Mouse (Mus musculus) myocyte (in vitro differentiated cells): ENCODE data around the gene Glyat. TPM values are rescaled to one million over a fixed set of nuclear protein-coding genes. Genes with fewer than 3 reads are reported as not detected.

Source experiments
- H3K27me3 ChIP-seq: one replicate; pipeline ENCODE4 v1.6.1; 2011; ENCODE audit not compliant: control insufficient read depth, insufficient read depth, insufficient read length
- H3K36me3 ChIP-seq: one replicate; pipeline ENCODE4 v1.6.1; 2011; ENCODE audit not compliant: control insufficient read depth, insufficient read depth
- H3K4me2 ChIP-seq: one replicate; pipeline ENCODE4 v1.6.1; 2011; ENCODE audit warnings: low read depth, control low read depth
- H3K4me3 ChIP-seq: one replicate; pipeline ENCODE4 v1.5.1; 2011; ENCODE audit warnings: mild to moderate bottlenecking, control low read depth, moderate library complexity
- H3K79me2 ChIP-seq: one replicate; pipeline ENCODE4 v1.6.1; 2011; ENCODE audit not compliant: control insufficient read depth, insufficient read depth
- H3ac ChIP-seq: one replicate; pipeline ENCODE4 v1.6.1; 2011; ENCODE audit not compliant: control insufficient read depth, insufficient read length
- CEBPB ChIP-seq: IDR thresholded peaks from 2 replicates; pipeline ENCODE4 v1.6.1; 2011; ENCODE audit warnings: mild to moderate bottlenecking, moderate library complexity; ENCODE audit not compliant: poor library complexity, insufficient read depth, severe bottlenecking
- E2F4 ChIP-seq: IDR thresholded peaks from one replicate; pipeline ENCODE4 v1.6.1; 2011; ENCODE audit warnings: mild to moderate bottlenecking, control low read depth, moderate library complexity; ENCODE audit not compliant: insufficient read depth
- MAX ChIP-seq: IDR thresholded peaks from one replicate; pipeline ENCODE4 v1.6.1; 2011; ENCODE audit warnings: low read depth, mild to moderate bottlenecking, control low read depth
- MYOD1 ChIP-seq, 3 experiments: IDR thresholded peaks; one replicate each; pipeline ENCODE4 v1.6.1; 2011; ENCODE audit warnings: control low read depth in 2 of 3, low read depth in 2 of 3, mild to moderate bottlenecking in 2 of 3, moderate library complexity in 1 of 3; ENCODE audit not compliant: insufficient read length in 2 of 3, control insufficient read depth in 1 of 3
- MYOG ChIP-seq, 3 experiments: IDR thresholded peaks; one replicate each; pipeline ENCODE4 v1.6.1; 2011; ENCODE audit warnings: control low read depth in 2 of 3, low read depth in 2 of 3, mild to moderate bottlenecking in 2 of 3; ENCODE audit not compliant: insufficient read length in 2 of 3, control insufficient read depth in 1 of 3, insufficient read depth in 1 of 3
- POLR2A ChIP-seq: IDR thresholded peaks from one replicate; pipeline ENCODE4 v1.6.1; 2011; ENCODE audit warnings: low read depth, mild to moderate bottlenecking, control low read depth, moderate library complexity; ENCODE audit not compliant: insufficient read length
- POLR2AphosphoS2 ChIP-seq: IDR thresholded peaks from one replicate; pipeline ENCODE4 v1.6.1; 2011; ENCODE audit warnings: low read depth, control low read depth; ENCODE audit not compliant: insufficient read length
- REST ChIP-seq: IDR thresholded peaks from one replicate; pipeline ENCODE4 v1.6.1; 2011; ENCODE audit warnings: mild to moderate bottlenecking, control low read depth, moderate library complexity; ENCODE audit not compliant: insufficient read depth, insufficient read length
- SRF ChIP-seq: IDR thresholded peaks from one replicate; pipeline ENCODE4 v1.6.1; 2011; ENCODE audit warnings: low read depth; ENCODE audit not compliant: control insufficient read depth, insufficient read length
- TCF12 ChIP-seq: IDR thresholded peaks from one replicate; pipeline ENCODE4 v1.6.1; 2011; ENCODE audit warnings: mild to moderate bottlenecking, control low read depth; ENCODE audit not compliant: poor library complexity, insufficient read depth, severe bottlenecking
- TCF3 ChIP-seq: IDR thresholded peaks from one replicate; pipeline ENCODE4 v1.6.1; 2011; ENCODE audit warnings: low read depth, control low read depth; ENCODE audit not compliant: insufficient read length
- USF1 ChIP-seq: IDR thresholded peaks from one replicate; pipeline ENCODE4 v1.6.1; 2011; ENCODE audit warnings: low read depth, mild to moderate bottlenecking, control low read depth, moderate library complexity
- polyA plus RNA-seq: library from polyadenylated mRNA; unstranded; fragments of >200 nt; fragmentation: generic; extraction: Trizol; gene quantifications from one replicate; pipeline ENCODE4 v1.2.1, GENCODE M21; 2012; ENCODE audit warnings: missing spikeins

Glyat gene
- not detected for polyA plus RNA-seq

GRCm38 (mm10) chr19:12633176-12633575 lies at the start of gene Glyat:
TSS of gene Glyat (plus strand) at chr19:12633308.
- TF ChIP-seq USF1 (no peak), E2F4 (no peak), SRF (no peak), CEBPB (no peak), MYOG (IDR thresholded peaks at IDR 0.05; ENCODE audit: control insufficient read depth in 1 of 3, insufficient read depth in 1 of 3, insufficient read length in 2 of 3, low read depth in 2 of 3) (no peak), POLR2AphosphoS2 (no peak), REST (no peak), MAX (no peak)
- Histone ChIP-seq H3K4me3 (no peak within 1 kb of the TSS), H3K4me2 (no peak within 1 kb of the TSS), H3K27me3 (no peaks in the 10 kb centered on the region), H3K79me2 (no peaks in the 10 kb centered on the region), H3K36me3 (no peaks in the 10 kb centered on the region), H3ac (no peak within 1 kb of the TSS)

- Histone ChIP-seq H3K36me3 (peaks cover 4% of the 10 kb centered on the region), H3K27me3 (no peaks in the 10 kb centered on the region), H3K79me2 (peaks cover 32% of the 10 kb centered on the region), H3K4me3 (no peak overlapping the region), H3ac (no peak overlapping the region), H3K4me2 (no peak overlapping the region)
- TF ChIP-seq MYOD1 (IDR thresholded peaks at IDR 0.05; ENCODE audit: control insufficient read depth in 1 of 3, insufficient read length in 2 of 3, low read depth in 2 of 3) = no peak
- TF ChIP-seq E2F4 = no peak
- no peak for TF ChIP-seq MYOG (IDR thresholded peaks at IDR 0.05; ENCODE audit: control insufficient read depth in 1 of 3, insufficient read depth in 1 of 3, insufficient read length in 2 of 3, low read depth in 2 of 3)
- no peak for TF ChIP-seq REST
- TF ChIP-seq MAX = no peak
- TF ChIP-seq TCF12 = no peak
- TF ChIP-seq CEBPB = no peak
- TF ChIP-seq TCF3 = no peak
- TF ChIP-seq POLR2AphosphoS2 = no peak
- no peak for TF ChIP-seq POLR2A
- no peak for TF ChIP-seq SRF
- TF ChIP-seq USF1 = no peak
Observed at GRCm38 (mm10) chr19:12585310-12585709, 47.8 kb upstream of the Glyat start.

DNA sequence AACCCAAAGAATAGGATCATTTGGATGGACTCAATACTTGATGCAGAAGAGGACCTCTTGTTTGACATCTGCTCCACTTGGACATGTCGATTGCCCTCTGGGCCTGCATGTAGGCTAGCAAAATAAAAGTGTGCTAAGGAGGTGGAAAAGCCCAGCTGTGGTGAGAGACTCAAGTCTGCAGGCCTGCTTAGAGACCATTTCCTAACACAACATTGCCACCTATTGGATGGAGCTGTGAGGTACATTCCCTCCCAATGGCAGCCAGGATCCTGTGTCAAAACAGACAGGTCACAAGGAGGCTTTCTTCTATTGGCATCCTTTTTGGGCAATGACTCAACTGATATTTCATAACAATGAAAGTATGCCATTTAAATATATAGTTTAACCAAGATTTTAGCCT lies 41.2 kb upstream of the Glyat start:
- no peak overlapping the region for H3ac ChIP-seq
- H3K4me2 ChIP-seq = no peak overlapping the region
- H3K36me3 ChIP-seq = no peaks in the 10 kb centered on the region
- H3K27me3 ChIP-seq = no peaks in the 10 kb centered on the region
- no peak for TF ChIP-seq REST
- TF ChIP-seq MAX = no peak
- TF ChIP-seq TCF12 = no peak
- no peak for TF ChIP-seq MYOG (IDR thresholded peaks at IDR 0.05; ENCODE audit: control insufficient read depth in 1 of 3, insufficient read depth in 1 of 3, insufficient read length in 2 of 3, low read depth in 2 of 3)
- TF ChIP-seq USF1 = no peak
- TF ChIP-seq CEBPB = no peak
- TF ChIP-seq TCF3 = no peak
- TF ChIP-seq SRF = no peak
- no peak for TF ChIP-seq POLR2A
- no peak for TF ChIP-seq POLR2AphosphoS2
- H3K79me2 ChIP-seq = no peaks in the 10 kb centered on the region
- no peak overlapping the region for H3K4me3 ChIP-seq

GRCm38 (mm10) chr19:12595135-12595529 lies 38.0 kb upstream of the Glyat start:
- no peak overlapping the region for H3K4me2 ChIP-seq
- peak overlapping the region; percentile 33 for H3K4me3 ChIP-seq
- no peak for TF ChIP-seq SRF
- no peak for TF ChIP-seq CEBPB
- no peak for TF ChIP-seq POLR2AphosphoS2
- TF ChIP-seq POLR2A = no peak
- TF ChIP-seq USF1 = no peak
- TF ChIP-seq REST = no peak
- no peak for TF ChIP-seq MAX
- TF ChIP-seq E2F4 = no peak
- H3ac ChIP-seq = peak overlapping the region; percentile 64
- no peaks in the 10 kb centered on the region for H3K36me3 ChIP-seq
- H3K79me2 ChIP-seq = no peaks in the 10 kb centered on the region
- no peaks in the 10 kb centered on the region for H3K27me3 ChIP-seq

GRCm38 (mm10) chr19:12595530-12596289 lies 37.4 kb upstream of the Glyat start:
- Histone ChIP-seq H3K36me3 (no peaks in the 10 kb centered on the region), H3K4me3 (peak overlapping the region; percentile 33), H3K27me3 (no peaks in the 10 kb centered on the region), H3ac (peak overlapping the region; percentile 64), H3K79me2 (no peaks in the 10 kb centered on the region), H3K4me2 (peak overlapping the region; percentile 77)
- no peak for TF ChIP-seq TCF12
- TF ChIP-seq CEBPB = no peak
- TF ChIP-seq SRF = no peak
- no peak for TF ChIP-seq MYOD1 (IDR thresholded peaks at IDR 0.05; ENCODE audit: control insufficient read depth in 1 of 3, insufficient read length in 2 of 3, low read depth in 2 of 3)
- TF ChIP-seq MYOG (IDR thresholded peaks at IDR 0.05; ENCODE audit: control insufficient read depth in 1 of 3, insufficient read depth in 1 of 3, insufficient read length in 2 of 3, low read depth in 2 of 3) = peak in 1 of 3 experiments; percentile 40
- TF ChIP-seq USF1 = no peak
- peak; percentile 64 for TF ChIP-seq POLR2A
- no peak for TF ChIP-seq MAX
- peak; percentile 34 for TF ChIP-seq POLR2AphosphoS2
- TF ChIP-seq TCF3 = no peak
- TF ChIP-seq REST = no peak
- TF ChIP-seq E2F4 = no peak
